Comparison of ENCODE assay signal across 8 mouse cellular contexts in the genomic region with DNA sequence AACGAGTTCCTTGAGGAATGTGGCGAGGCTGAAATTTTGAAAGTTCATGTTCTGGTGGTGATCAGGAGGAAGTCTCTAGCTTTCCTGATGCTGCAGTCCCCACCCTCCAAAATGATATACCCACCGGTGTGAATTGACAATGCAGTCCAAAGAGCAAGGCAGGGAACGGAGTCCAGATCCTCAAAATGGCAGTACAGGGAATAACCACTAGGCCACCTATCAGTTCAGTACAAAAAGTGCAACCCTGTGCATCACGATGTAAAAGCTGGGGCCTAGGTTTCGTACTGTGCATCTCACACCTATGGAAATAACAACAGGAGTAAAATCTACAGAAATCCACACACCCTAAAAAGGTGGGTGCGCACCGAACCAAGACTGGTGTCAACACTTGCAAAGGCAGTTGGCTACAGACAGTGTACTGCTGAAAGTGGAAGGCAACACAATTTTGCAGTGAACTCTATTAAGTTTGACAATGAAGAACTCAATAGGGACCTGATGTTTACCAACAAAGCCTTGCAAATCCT. TPM values are rescaled to one million over a fixed set of nuclear protein-coding genes. Genes with fewer than 3 reads are reported as not detected.
DNase-seq lines count a peak whose midpoint lies in the region; ATAC-seq and TF ChIP-seq lines count a peak whose summit lies in the region.

No protein-coding gene starts in this region.

- DNase-seq in lung, embryonic 14.5 days = no peak
- no peak for DNase-seq in lung, postnatal 14 days
- no peak for DNase-seq in left cerebral cortex, adult 11 months (ENCODE audit: low spot score)
- DNase-seq in cerebellum, postnatal 14 days = no peak
- DNase-seq in c-Kit-positive CD71-positive TER-119-positive erythroid progenitor cells, embryonic 14.5 days (ENCODE audit: low spot score) = no peak

- peak overlapping the region; percentile 82 for H3K4me2 ChIP-seq in lung, embryonic 14.5 days
- peak overlapping the region; percentile 71 for H3K4me2 ChIP-seq in intestine, postnatal 0 days (replicated peaks; ENCODE audit: low read depth)
- peak overlapping the region; percentile 58 for H3K4me2 ChIP-seq in neural tube, embryonic 14.5 days (ENCODE audit: low read depth, low read length)

- TF ChIP-seq POLR2A in embryonic fibroblast, embryonic 13.5 days (IDR thresholded peaks at IDR 0.05; ENCODE audit: low read depth, low read length) = no peak

- peaks cover 42% of the 10 kb centered on the region for H3K36me3 ChIP-seq in lung, embryonic 14.5 days (ENCODE audit: insufficient read depth)
- peaks cover 7% of the 10 kb centered on the region for H3K36me3 ChIP-seq in intestine, postnatal 0 days (ENCODE audit: control insufficient read depth, insufficient read depth)
- no peaks in the 10 kb centered on the region for H3K36me3 ChIP-seq in neural tube, embryonic 14.5 days (ENCODE audit: control insufficient read depth, insufficient read depth, low read length)

- no peaks in the 10 kb centered on the region for H3K27me3 ChIP-seq in lung, embryonic 14.5 days (ENCODE audit: insufficient read depth, low read length)
- no peaks in the 10 kb centered on the region for H3K27me3 ChIP-seq in intestine, postnatal 0 days (replicated peaks; ENCODE audit: control insufficient read depth, insufficient read depth, low read length)
- H3K27me3 ChIP-seq in neural tube, embryonic 14.5 days (ENCODE audit: control insufficient read depth, insufficient read depth, low read length) = no peaks in the 10 kb centered on the region

- ATAC-seq in lung, embryonic 14.5 days (ENCODE audit: insufficient read depth) = no peak
- no peak for ATAC-seq in intestine, postnatal 0 days
- no peak for ATAC-seq in neural tube, embryonic 14.5 days (ENCODE audit: low read depth)

- peak overlapping the region; percentile 98 for H3K4me3 ChIP-seq in lung, embryonic 14.5 days (ENCODE audit: low read depth, low read length)
- H3K4me3 ChIP-seq in embryonic fibroblast, embryonic 13.5 days (ENCODE audit: insufficient read depth, low read length) = peak overlapping the region; percentile 98
- H3K4me3 ChIP-seq in intestine, postnatal 0 days (ENCODE audit: low read depth, low read length) = peak overlapping the region; percentile 96
- peak overlapping the region; percentile 97 for H3K4me3 ChIP-seq in neural tube, embryonic 14.5 days (ENCODE audit: low read depth, low read length)

- H3K9me3 ChIP-seq in lung, embryonic 14.5 days (ENCODE audit: low read depth, low read length) = no peaks in the 10 kb centered on the region
- H3K9me3 ChIP-seq in intestine, postnatal 0 days (ENCODE audit: control insufficient read depth) = no peaks in the 10 kb centered on the region
- H3K9me3 ChIP-seq in neural tube, embryonic 14.5 days (ENCODE audit: control insufficient read depth, low read length) = no peaks in the 10 kb centered on the region

- no peak overlapping the region for H3K27ac ChIP-seq in lung, embryonic 14.5 days (ENCODE audit: low read depth)
- no peak overlapping the region for H3K27ac ChIP-seq in embryonic fibroblast, embryonic 13.5 days (ENCODE audit: insufficient read depth, low read length)
- H3K27ac ChIP-seq in intestine, postnatal 0 days (ENCODE audit: low read depth, low read length) = no peak overlapping the region
- H3K27ac ChIP-seq in neural tube, embryonic 14.5 days (ENCODE audit: low read depth, low read length) = no peak overlapping the region

- H3K9ac ChIP-seq in lung, embryonic 14.5 days = peak overlapping the region; percentile 100; the same call in 1 of the 2 replicates
- no peak overlapping the region for H3K9ac ChIP-seq in intestine, postnatal 0 days (ENCODE audit: low read depth, low read length)
- H3K9ac ChIP-seq in neural tube, embryonic 14.5 days (replicated peaks; ENCODE audit: low read depth, low read length) = no peak overlapping the region

- WGBS in lung, embryonic 14.5 days = 73% methylated on average over 8 of the region's 8 CpGs
- 62% methylated on average over 8 of the region's 8 CpGs for WGBS in intestine, postnatal 0 days
- 84% methylated on average over 8 of the region's 8 CpGs for WGBS in neural tube, embryonic 14.5 days

- H3K4me1 ChIP-seq in lung, embryonic 14.5 days (ENCODE audit: insufficient read depth) = peaks cover 8% of the 10 kb centered on the region
- peaks cover 8% of the 10 kb centered on the region for H3K4me1 ChIP-seq in embryonic fibroblast, embryonic 13.5 days (ENCODE audit: control insufficient read depth, insufficient read depth, low read length)
- no peaks in the 10 kb centered on the region for H3K4me1 ChIP-seq in intestine, postnatal 0 days (replicated peaks; ENCODE audit: control insufficient read depth, insufficient read depth, low read length)
- H3K4me1 ChIP-seq in neural tube, embryonic 14.5 days (ENCODE audit: control insufficient read depth, insufficient read depth, low read length) = peaks cover 25% of the 10 kb centered on the region

- peak; percentile 36 for TF ChIP-seq CTCF in lung, embryonic 14.5 days (IDR thresholded peaks at IDR 0.05; ENCODE audit: low read depth)
- no peak for TF ChIP-seq CTCF in embryonic fibroblast, embryonic 13.5 days (IDR thresholded peaks at IDR 0.05; ENCODE audit: borderline replicate concordance, insufficient read depth, low read length)
- 0 out of 2 replicates have a peak, but pooled peaks have one; percentile 26 for TF ChIP-seq CTCF in intestine, postnatal 0 days (IDR thresholded peaks at IDR 0.05; ENCODE audit: low read depth)

RNA-seq across cellular contexts. Expression of a gene that starts 2.4 kb away (rescaled TPM):
- polyA plus RNA-seq in lung, embryonic 14.5 days (2014; fragmentation: Nextera tagmentation; extraction: Ambion mirVana) = 12.4 and 16.2 TPM in 2 replicates
- polyA plus RNA-seq in embryonic fibroblast, embryonic 13.5 days (2011; ENCODE audit: insufficient read length, low read depth, missing spikeins) = 50.8 and 80.9 TPM in 2 replicates
- polyA plus RNA-seq in intestine, postnatal 0 days (2015; fragmentation: Nextera tagmentation; extraction: Ambion mirVana) = 5.4 and 6.5 TPM in 2 replicates
- 3.4 and 3.7 TPM in 2 replicates for polyA plus RNA-seq in neural tube, embryonic 14.5 days (2014; fragmentation: Nextera tagmentation; extraction: Ambion mirVana)

RNA-seq across cellular contexts. Expression of a gene that starts 25.6 kb away (rescaled TPM):
- polyA plus RNA-seq in lung, embryonic 14.5 days (2014; fragmentation: Nextera tagmentation; extraction: Ambion mirVana) = 23.1 and 24.7 TPM in 2 replicates
- 45.6 and 46.6 TPM in 2 replicates for polyA plus RNA-seq in embryonic fibroblast, embryonic 13.5 days (2011; ENCODE audit: insufficient read length, low read depth, missing spikeins)
- 4.8 and 5.2 TPM in 2 replicates for polyA plus RNA-seq in intestine, postnatal 0 days (2015; fragmentation: Nextera tagmentation; extraction: Ambion mirVana)
- polyA plus RNA-seq in neural tube, embryonic 14.5 days (2014; fragmentation: Nextera tagmentation; extraction: Ambion mirVana) = 30.4 and 31.3 TPM in 2 replicates

RNA-seq across cellular contexts. Expression of a gene that starts 25.9 kb away (rescaled TPM):
- polyA plus RNA-seq in lung, embryonic 14.5 days (2014; fragmentation: Nextera tagmentation; extraction: Ambion mirVana) = 81.4 and 84.6 TPM in 2 replicates
- polyA plus RNA-seq in embryonic fibroblast, embryonic 13.5 days (2011; ENCODE audit: insufficient read length, low read depth, missing spikeins) = 45.4 and 53.9 TPM in 2 replicates
- 130 and 131 TPM in 2 replicates for polyA plus RNA-seq in intestine, postnatal 0 days (2015; fragmentation: Nextera tagmentation; extraction: Ambion mirVana)
- polyA plus RNA-seq in neural tube, embryonic 14.5 days (2014; fragmentation: Nextera tagmentation; extraction: Ambion mirVana) = 55.1 and 59.3 TPM in 2 replicates

RNA-seq across cellular contexts. Expression of a gene that starts 25.9 kb away (rescaled TPM):
- 7.7 and 10.0 TPM in 2 replicates for polyA plus RNA-seq in lung, embryonic 14.5 days (2014; fragmentation: Nextera tagmentation; extraction: Ambion mirVana)
- 5.9 and 6.1 TPM in 2 replicates for polyA plus RNA-seq in embryonic fibroblast, embryonic 13.5 days (2011; ENCODE audit: insufficient read length, low read depth, missing spikeins)
- 6.6 and 7.3 TPM in 2 replicates for polyA plus RNA-seq in intestine, postnatal 0 days (2015; fragmentation: Nextera tagmentation; extraction: Ambion mirVana)
- 11.2 and 11.7 TPM in 2 replicates for polyA plus RNA-seq in neural tube, embryonic 14.5 days (2014; fragmentation: Nextera tagmentation; extraction: Ambion mirVana)
